24 mouse cellular contexts compared by ENCODE assay signal in genomic region chr14:30106550-30106949, GRCm38 (mm10).
DNase-seq lines count a peak whose midpoint lies in the region; ATAC-seq lines count a peak whose summit lies in the region.
"Had no signal": no experiment of that assay in that cellular context is flagged by ENCODE, and none has a peak within 500 bp of the region (broad histone marks: within the 10 kb centered on the region; RNA-seq: fewer than 3 reads in every experiment).

No protein-coding gene starts in this region.

- no peaks in the 10 kb centered on the region for H3K36me3 ChIP-seq in midbrain, embryonic 11.5 days (ENCODE audit: control insufficient read depth, insufficient read depth, low read length)
- H3K36me3 ChIP-seq in midbrain, embryonic 13.5 days, result no peaks in the 10 kb centered on the region
- H3K36me3 ChIP-seq: forebrain, embryonic 10.5 days; forebrain, embryonic 12.5 days; G1E had no signal

- 86% methylated on average over 4 of the region's 4 CpGs for WGBS in midbrain, embryonic 11.5 days
- 95% methylated on average over 4 of the region's 4 CpGs for WGBS in midbrain, embryonic 13.5 days

- H3K9me3 ChIP-seq in midbrain, embryonic 11.5 days (ENCODE audit: control insufficient read depth, low read length), result no peaks in the 10 kb centered on the region
- no peaks in the 10 kb centered on the region for H3K9me3 ChIP-seq in midbrain, embryonic 13.5 days
- H3K9me3 ChIP-seq: embryonic facial prominence, embryonic 13.5 days; embryonic facial prominence, embryonic 15.5 days; forebrain, embryonic 10.5 days; forebrain, embryonic 12.5 days; G1E had no signal

- H3K4me1 ChIP-seq in midbrain, embryonic 11.5 days (ENCODE audit: control insufficient read depth, insufficient read depth, low read length), result no peaks in the 10 kb centered on the region
- H3K4me1 ChIP-seq in midbrain, embryonic 13.5 days (replicated peaks), result no peaks in the 10 kb centered on the region
- H3K4me1 ChIP-seq: embryonic facial prominence, embryonic 13.5 days; forebrain, embryonic 10.5 days; forebrain, embryonic 12.5 days had no signal

- no peak overlapping the region for H3K4me2 ChIP-seq in midbrain, embryonic 11.5 days
- H3K4me2 ChIP-seq in midbrain, embryonic 13.5 days (replicated peaks), result no peak overlapping the region
- H3K4me2 ChIP-seq: embryonic facial prominence, embryonic 13.5 days; embryonic facial prominence, embryonic 15.5 days; forebrain, embryonic 12.5 days had no signal

- no peak overlapping the region for H3K27ac ChIP-seq in midbrain, embryonic 11.5 days (ENCODE audit: low read depth, low read length)
- H3K27ac ChIP-seq in midbrain, embryonic 13.5 days, result no peak overlapping the region
- H3K27ac ChIP-seq: embryonic facial prominence, embryonic 13.5 days; embryonic facial prominence, embryonic 15.5 days; forebrain, embryonic 10.5 days; forebrain, embryonic 12.5 days had no signal

- H3K27me3 ChIP-seq in midbrain, embryonic 11.5 days (ENCODE audit: control insufficient read depth, insufficient read depth, low read length), result no peaks in the 10 kb centered on the region
- H3K27me3 ChIP-seq in midbrain, embryonic 13.5 days, result no peaks in the 10 kb centered on the region
- H3K27me3 ChIP-seq: CH12.LX; embryonic facial prominence, embryonic 13.5 days; embryonic facial prominence, embryonic 15.5 days; forebrain, embryonic 12.5 days; Patski had no signal

- peak; percentile 49 for DNase-seq in midbrain, embryonic 11.5 days (ENCODE audit: low spot score, missing footprints)
- DNase-seq in kidney, postnatal 4 days, result no peak
- no peak for DNase-seq in frontal cortex, postnatal 14 days (ENCODE audit: low spot score in 2 of 2)
- DNase-seq: adrenal gland, adult 8-10 months; adrenal gland, postnatal 14 days; adrenal gland, postnatal 36 days; cerebellum, adult 11-12 months; cerebellum, adult 2 months; cerebellum, adult 9-10 months; cerebellum, postnatal 10 days; cerebellum, postnatal 25 days; embryo, embryonic 11 days had no signal

- no peak overlapping the region for H3K9ac ChIP-seq in midbrain, embryonic 11.5 days (ENCODE audit: low read length)
- H3K9ac ChIP-seq in midbrain, embryonic 13.5 days (replicated peaks), result no peak overlapping the region
- H3K9ac ChIP-seq: embryonic facial prominence, embryonic 13.5 days; embryonic facial prominence, embryonic 15.5 days; forebrain, embryonic 12.5 days had no signal

- no peak for ATAC-seq in midbrain, embryonic 11.5 days (ENCODE audit: low FRiP score)
- ATAC-seq in midbrain, embryonic 13.5 days, result no peak
- peak; percentile 71 for ATAC-seq in granulocyte monocyte progenitor cell, adult 5-6 weeks (replicated peaks; ENCODE audit: poor library complexity, severe bottlenecking)
- ATAC-seq in megakaryocyte progenitor cell, adult 5-6 weeks (replicated peaks; ENCODE audit: poor library complexity), result peak; percentile 60
- ATAC-seq: activated CD4-positive, CD25-positive, alpha-beta regulatory T cell, adult 4 months; Patski had no signal

- H3K4me3 ChIP-seq in midbrain, embryonic 11.5 days (ENCODE audit: low read depth, low read length), result no peak overlapping the region
- no peak overlapping the region for H3K4me3 ChIP-seq in midbrain, embryonic 13.5 days (replicated peaks)
- H3K4me3 ChIP-seq: embryonic facial prominence, embryonic 13.5 days; embryonic facial prominence, embryonic 15.5 days; erythroblast, embryonic 14.5 days; forebrain, embryonic 10.5 days; forebrain, embryonic 12.5 days had no signal

Comparison
In these comparisons a context has a peak if more than half of its experiments do, and no peak if none do; other contexts are left out.
1. ATAC-seq: peak in granulocyte monocyte progenitor cell, adult 5-6 weeks (single experiment) and megakaryocyte progenitor cell, adult 5-6 weeks (single experiment); none in midbrain, embryonic 11.5 days (single experiment) and midbrain, embryonic 13.5 days (single experiment).